Mouse (Mus musculus) myocyte (in vitro differentiated cells): ENCODE measurements at regions not wholly inside any gene's neighbourhood (a gene's known extent, or its start where the extent isn't known, plus 50 kb on each side); places are given as distances from the start of the nearest gene placed in this dataset.

Experiments
- CEBPB ChIP-seq: IDR thresholded peaks from 2 replicates; pipeline ENCODE4 v1.6.1; 2011; ENCODE audit warnings: mild to moderate bottlenecking, moderate library complexity; ENCODE audit not compliant: poor library complexity, insufficient read depth, severe bottlenecking
- E2F4 ChIP-seq: IDR thresholded peaks from one replicate; pipeline ENCODE4 v1.6.1; 2011; ENCODE audit warnings: mild to moderate bottlenecking, control low read depth, moderate library complexity; ENCODE audit not compliant: insufficient read depth
- MAX ChIP-seq: IDR thresholded peaks from one replicate; pipeline ENCODE4 v1.6.1; 2011; ENCODE audit warnings: low read depth, mild to moderate bottlenecking, control low read depth
- MYOG ChIP-seq, 3 experiments: IDR thresholded peaks; one replicate each; pipeline ENCODE4 v1.6.1; 2011; ENCODE audit warnings: control low read depth in 2 of 3, low read depth in 2 of 3, mild to moderate bottlenecking in 2 of 3; ENCODE audit not compliant: insufficient read length in 2 of 3, control insufficient read depth in 1 of 3, insufficient read depth in 1 of 3
- POLR2A ChIP-seq: IDR thresholded peaks from one replicate; pipeline ENCODE4 v1.6.1; 2011; ENCODE audit warnings: low read depth, mild to moderate bottlenecking, control low read depth, moderate library complexity; ENCODE audit not compliant: insufficient read length
- POLR2AphosphoS2 ChIP-seq: IDR thresholded peaks from one replicate; pipeline ENCODE4 v1.6.1; 2011; ENCODE audit warnings: low read depth, control low read depth; ENCODE audit not compliant: insufficient read length
- REST ChIP-seq: IDR thresholded peaks from one replicate; pipeline ENCODE4 v1.6.1; 2011; ENCODE audit warnings: mild to moderate bottlenecking, control low read depth, moderate library complexity; ENCODE audit not compliant: insufficient read depth, insufficient read length
- SRF ChIP-seq: IDR thresholded peaks from one replicate; pipeline ENCODE4 v1.6.1; 2011; ENCODE audit warnings: low read depth; ENCODE audit not compliant: control insufficient read depth, insufficient read length
- TCF12 ChIP-seq: IDR thresholded peaks from one replicate; pipeline ENCODE4 v1.6.1; 2011; ENCODE audit warnings: mild to moderate bottlenecking, control low read depth; ENCODE audit not compliant: poor library complexity, insufficient read depth, severe bottlenecking
- TCF3 ChIP-seq: IDR thresholded peaks from one replicate; pipeline ENCODE4 v1.6.1; 2011; ENCODE audit warnings: low read depth, control low read depth; ENCODE audit not compliant: insufficient read length

- TF ChIP-seq E2F4: no peak
- TF ChIP-seq MYOG (IDR thresholded peaks at IDR 0.05; ENCODE audit: control insufficient read depth in 1 of 3, insufficient read depth in 1 of 3, insufficient read length in 2 of 3, low read depth in 2 of 3): no peak
- TF ChIP-seq POLR2A: no peak
- no peak for TF ChIP-seq POLR2AphosphoS2
- TF ChIP-seq CEBPB: no peak
- no peak for TF ChIP-seq REST
- no peak for TF ChIP-seq TCF12
- no peak for TF ChIP-seq MAX
- no peak for TF ChIP-seq SRF
- TF ChIP-seq TCF3: no peak
Measured at GRCm38 (mm10) chr10:68355471-68356092, 77.0 kb upstream of the Arid5b start.
